Mouse (Mus musculus) hindlimb bud, embryonic 11.5 days (tissue): ENCODE results near the gene Eml6.
A peak's percentile ranks its signal among the peaks of the same experiment; 100 is the strongest.
"Not testable (repeated sequence)": the region's sequence is repeated elsewhere in the genome, so short reads cannot be mapped to it uniquely, and the experiment has no call there.

Experiments used
- DNase-seq: peaks from one replicate; pipeline ENCODE4 v3.0.0-alpha.2; 2012; ENCODE audit warnings: low read depth, low spot score; ENCODE audit errors: extremely low spot score

The Eml6 gene

GRCm38 (mm10) chr11:30025835-30026472, at the start of gene Eml6:
Gene Eml6 (minus strand): TSS chr11:30026033.
- DNase-seq = peak; percentile 91

GRCm38 (mm10) chr11:30057299-30057698, 31.5 kb upstream of the Eml6 start:
- DNase-seq = no peak

GRCm38 (mm10) chr11:30025144-30025543, 689 bp downstream of the Eml6 start:
- no peak for DNase-seq

GRCm38 (mm10) chr11:30024261-30025071, 1.4 kb downstream of the Eml6 start:
- DNase-seq = no peak

- no peak for DNase-seq
Measured at GRCm38 (mm10) chr11:29986257-29986656, 39.6 kb downstream of the Eml6 start.

GRCm38 (mm10) chr11:29968874-29969273, 57.0 kb downstream of the Eml6 start:
- DNase-seq = no peak

- DNase-seq = no peak
Measured at GRCm38 (mm10) chr11:29959366-29959765, 66.5 kb downstream of the Eml6 start.

- no peak for DNase-seq
Measured at GRCm38 (mm10) chr11:29944661-29945060, 81.2 kb downstream of the Eml6 start.

- DNase-seq = no peak
Measured at GRCm38 (mm10) chr11:29924332-29924731, 101.5 kb downstream of the Eml6 start.

GRCm38 (mm10) chr11:29923851-29924250, 102.0 kb downstream of the Eml6 start:
- DNase-seq = no peak

- no peak for DNase-seq
Measured at GRCm38 (mm10) chr11:29913180-29913579, 112.7 kb downstream of the Eml6 start.

GRCm38 (mm10) chr11:29909330-29909729, 116.5 kb downstream of the Eml6 start:
- no peak for DNase-seq

GRCm38 (mm10) chr11:29885160-29885559, 140.7 kb downstream of the Eml6 start:
- peak; percentile 39 for DNase-seq

- DNase-seq = no peak
Measured at GRCm38 (mm10) chr11:29884355-29884754, 141.5 kb downstream of the Eml6 start.

GRCm38 (mm10) chr11:29883024-29883423, 142.8 kb downstream of the Eml6 start:
- DNase-seq = no peak

- no peak for DNase-seq
Measured at GRCm38 (mm10) chr11:29879641-29880040, 146.2 kb downstream of the Eml6 start.

GRCm38 (mm10) chr11:29877981-29878380, 147.9 kb downstream of the Eml6 start:
- DNase-seq = no peak

- DNase-seq = no peak
Measured at GRCm38 (mm10) chr11:29877280-29877679, 148.6 kb downstream of the Eml6 start.

GRCm38 (mm10) chr11:29874781-29875180, 151.1 kb downstream of the Eml6 start:
- DNase-seq = not testable (repeated sequence)

- DNase-seq = no peak
Measured at GRCm38 (mm10) chr11:29870174-29870573, 155.7 kb downstream of the Eml6 start.

GRCm38 (mm10) chr11:29864269-29864668, 161.6 kb downstream of the Eml6 start:
- no peak for DNase-seq

- DNase-seq = peak; percentile 30
Measured at GRCm38 (mm10) chr11:29861750-29862397, 164.0 kb downstream of the Eml6 start.
